Mouse (Mus musculus): ENCODE data around the gene Celsr3. TPM values are rescaled to one million over a fixed set of nuclear protein-coding genes. Genes with fewer than 3 reads are reported as not detected.

Celsr3 gene
- polyA plus RNA-seq, 1 experiment from 2014 or later, result 17.7 TPM

DNA sequence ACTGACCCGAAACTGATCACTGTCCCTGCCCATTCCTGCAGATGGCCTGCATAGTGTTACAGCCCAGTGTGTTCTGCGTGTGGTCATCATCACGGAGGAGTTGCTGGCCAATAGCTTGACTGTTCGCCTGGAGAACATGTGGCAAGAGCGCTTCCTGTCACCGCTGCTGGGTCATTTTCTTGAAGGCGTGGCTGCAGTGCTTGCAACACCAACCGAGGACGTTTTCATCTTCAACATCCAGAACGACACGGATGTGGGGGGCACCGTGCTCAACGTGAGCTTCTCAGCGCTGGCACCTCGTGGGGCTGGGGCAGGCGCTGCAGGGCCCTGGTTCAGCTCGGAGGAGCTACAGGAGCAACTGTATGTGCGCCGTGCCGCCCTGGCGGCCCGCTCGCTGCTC lies 5.5 kb downstream of the Celsr3 start:
- 8% methylated on average over 23 of the region's 23 CpGs for WGBS
- peak overlapping the region; percentile 54 for H3K9ac ChIP-seq (replicated peaks)
- ATAC-seq, result peak; percentile 1; the same call in 1 of the 2 replicates

DNA sequence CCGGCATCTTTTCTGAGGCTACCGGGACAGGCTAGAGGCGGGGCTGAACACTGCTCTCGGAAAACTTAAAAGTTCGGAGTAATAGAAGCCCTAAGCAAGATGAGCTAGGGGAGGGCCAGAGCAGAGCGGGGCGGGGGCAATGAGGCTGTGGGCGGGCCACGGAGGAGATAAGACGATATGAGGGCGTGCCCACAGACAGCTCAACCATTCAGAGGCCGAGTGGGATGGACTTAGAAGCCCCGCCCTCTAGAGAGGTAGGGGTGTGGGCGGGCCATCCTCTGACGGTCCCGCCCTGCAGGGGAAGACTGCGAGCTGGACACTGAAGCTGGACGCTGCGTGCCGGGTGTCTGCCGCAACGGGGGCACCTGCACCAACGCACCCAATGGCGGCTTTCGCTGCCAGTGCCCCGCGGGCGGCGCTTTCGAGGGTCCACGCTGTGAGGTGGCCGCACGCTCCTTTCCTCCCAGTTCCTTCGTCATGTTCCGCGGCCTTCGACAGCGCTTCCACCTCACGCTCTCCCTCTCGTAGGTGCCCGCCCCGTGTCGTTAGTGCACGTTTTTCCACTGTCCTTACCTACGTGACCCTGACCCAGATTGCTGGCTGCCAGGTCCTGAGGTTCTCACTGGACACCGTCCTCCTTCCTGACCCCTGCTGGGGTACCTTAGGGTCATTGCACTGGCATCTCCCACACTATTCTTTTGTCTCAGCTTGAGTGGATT lies 6.4 kb downstream of the Celsr3 start:
- Histone ChIP-seq H3K4me3 (replicated peaks) (peak overlapping the region; percentile 40), H3K4me2 (replicated peaks) (peak overlapping the region; percentile 59), H3K9ac (replicated peaks) (peak overlapping the region; percentile 54), H3K27me3 (peaks cover 57% of the 10 kb centered on the region), H3K9me3 (no peaks in the 10 kb centered on the region), H3K4me1 (replicated peaks) (peaks cover 51% of the 10 kb centered on the region), H3K36me3 (peaks cover 99% of the 10 kb centered on the region), H3K27ac (no peak overlapping the region)
- ATAC-seq, result peak; percentile 91
- WGBS, result 5% methylated on average over 46 of the region's 46 CpGs

More for the DNA sequence above, 5.5 kb downstream of the Celsr3 start:
- peaks cover 61% of the 10 kb centered on the region for H3K27me3 ChIP-seq
- H3K27ac ChIP-seq, result no peak overlapping the region
- H3K4me3 ChIP-seq (replicated peaks), result peak overlapping the region; percentile 40
- peak overlapping the region; percentile 59 for H3K4me2 ChIP-seq (replicated peaks)
- H3K4me1 ChIP-seq (replicated peaks), result peaks cover 60% of the 10 kb centered on the region
- H3K9me3 ChIP-seq, result no peaks in the 10 kb centered on the region
- H3K36me3 ChIP-seq, result peaks cover 93% of the 10 kb centered on the region

DNA sequence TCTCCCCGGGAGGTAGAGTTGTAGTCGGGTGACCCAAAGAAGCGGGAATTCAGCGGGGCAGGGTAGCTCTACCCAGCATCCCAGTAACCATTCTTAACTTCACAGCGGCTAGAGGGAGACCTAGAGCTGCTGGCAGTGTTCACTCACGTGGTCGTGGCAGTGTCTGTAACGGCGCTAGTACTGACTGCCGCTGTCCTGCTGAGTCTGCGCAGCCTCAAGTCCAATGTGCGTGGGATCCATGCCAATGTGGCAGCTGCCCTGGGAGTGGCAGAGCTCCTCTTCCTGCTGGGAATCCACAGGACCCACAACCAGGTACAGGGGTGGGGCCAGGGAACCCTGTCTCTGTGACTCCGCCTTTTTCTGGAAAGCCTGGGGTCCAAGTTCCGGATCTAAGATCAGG lies 16.9 kb downstream of the Celsr3 start:
- no peak for ATAC-seq
- 17% methylated on average over 14 of the region's 14 CpGs for WGBS
- Histone ChIP-seq H3K9me3 (no peaks in the 10 kb centered on the region), H3K4me1 (replicated peaks) (no peaks in the 10 kb centered on the region), H3K36me3 (peaks cover 99% of the 10 kb centered on the region), H3K4me2 (replicated peaks) (no peak overlapping the region), H3K27me3 (peaks cover 3% of the 10 kb centered on the region; the same call in 1 of the 2 replicates), H3K27ac (no peak overlapping the region), H3K4me3 (replicated peaks) (no peak overlapping the region), H3K9ac (replicated peaks) (no peak overlapping the region)

DNA sequence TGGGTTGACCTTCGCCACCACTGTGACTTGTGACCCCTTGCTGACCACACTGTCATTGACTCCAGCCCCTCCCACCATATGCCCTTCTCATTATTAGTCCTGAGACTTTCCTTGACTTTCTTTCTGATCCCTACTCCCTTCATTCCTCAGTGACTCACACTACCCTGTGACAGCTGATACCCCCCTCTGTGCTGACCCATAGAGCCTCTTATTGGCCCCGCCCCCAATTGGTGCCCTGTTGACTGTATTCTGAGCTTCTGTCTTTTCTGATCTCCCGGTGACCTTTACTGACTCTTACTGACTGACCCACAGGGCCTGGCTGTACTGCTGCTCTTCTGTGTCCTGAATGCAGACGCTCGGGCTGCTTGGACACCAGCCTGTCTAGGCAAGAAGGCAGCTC lies 19.3 kb downstream of the Celsr3 start:
- Histone ChIP-seq H3K27me3 (peaks cover 3% of the 10 kb centered on the region; the same call in 1 of the 2 replicates), H3K4me2 (replicated peaks) (no peak overlapping the region), H3K27ac (no peak overlapping the region), H3K4me3 (replicated peaks) (no peak overlapping the region), H3K9me3 (no peaks in the 10 kb centered on the region), H3K9ac (replicated peaks) (no peak overlapping the region), H3K36me3 (peaks cover 98% of the 10 kb centered on the region), H3K4me1 (replicated peaks) (no peaks in the 10 kb centered on the region)
- 79% methylated on average over 5 of the region's 5 CpGs for WGBS
- ATAC-seq, result no peak

DNA sequence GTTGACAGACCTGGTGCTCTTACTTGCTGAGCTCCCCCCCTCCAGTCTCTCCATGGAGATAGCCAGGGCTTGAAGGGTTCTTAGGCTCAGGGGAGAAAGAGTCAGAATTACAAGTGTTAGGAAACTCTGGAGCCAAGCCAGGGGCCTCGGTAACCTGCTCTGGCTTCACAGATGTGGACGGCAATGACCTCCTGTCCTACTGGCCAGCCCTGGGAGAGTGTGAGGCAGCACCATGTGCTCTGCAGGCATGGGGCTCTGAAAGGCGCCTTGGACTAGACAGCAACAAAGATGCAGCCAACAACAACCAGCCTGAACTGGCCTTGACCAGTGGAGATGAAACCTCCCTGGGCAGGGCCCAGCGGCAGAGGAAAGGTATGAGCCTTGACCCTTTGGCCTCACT lies 21.3 kb downstream of the Celsr3 start:
- 92% methylated on average over 4 of the region's 4 CpGs for WGBS
- H3K9ac ChIP-seq (replicated peaks), result no peak overlapping the region
- H3K4me2 ChIP-seq (replicated peaks), result no peak overlapping the region
- H3K9me3 ChIP-seq, result no peaks in the 10 kb centered on the region
- no peak overlapping the region for H3K27ac ChIP-seq
- peaks cover 92% of the 10 kb centered on the region for H3K36me3 ChIP-seq
- no peak for ATAC-seq
- no peaks in the 10 kb centered on the region for H3K4me1 ChIP-seq (replicated peaks)
- H3K27me3 ChIP-seq, result no peaks in the 10 kb centered on the region
- H3K4me3 ChIP-seq (replicated peaks), result no peak overlapping the region

DNA sequence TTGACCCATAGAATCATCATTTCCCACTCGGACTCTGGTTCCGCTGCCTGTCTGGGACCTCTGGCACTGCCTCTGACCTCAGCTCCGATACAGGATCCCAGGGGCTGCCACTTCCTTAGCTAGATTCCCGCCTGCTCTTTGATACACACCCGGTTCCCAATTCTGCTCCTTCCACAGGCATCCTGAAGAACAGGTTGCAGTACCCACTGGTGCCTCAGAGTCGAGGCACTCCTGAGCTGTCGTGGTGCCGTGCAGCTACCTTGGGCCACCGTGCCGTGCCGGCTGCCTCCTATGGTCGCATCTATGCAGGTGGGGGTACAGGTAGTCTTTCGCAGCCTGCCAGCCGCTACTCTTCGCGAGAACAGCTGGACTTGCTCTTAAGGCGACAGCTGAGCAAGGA lies 22.3 kb downstream of the Celsr3 start:
- peaks cover 88% of the 10 kb centered on the region for H3K36me3 ChIP-seq
- no peak overlapping the region for H3K4me2 ChIP-seq (replicated peaks)
- no peak overlapping the region for H3K9ac ChIP-seq (replicated peaks)
- no peak overlapping the region for H3K4me3 ChIP-seq (replicated peaks)
- no peak for ATAC-seq
- no peaks in the 10 kb centered on the region for H3K9me3 ChIP-seq
- H3K27ac ChIP-seq, result no peak overlapping the region
- 86% methylated on average over 17 of the region's 17 CpGs for WGBS
- H3K27me3 ChIP-seq, result no peaks in the 10 kb centered on the region
- peaks cover 2% of the 10 kb centered on the region for H3K4me1 ChIP-seq (replicated peaks)

DNA sequence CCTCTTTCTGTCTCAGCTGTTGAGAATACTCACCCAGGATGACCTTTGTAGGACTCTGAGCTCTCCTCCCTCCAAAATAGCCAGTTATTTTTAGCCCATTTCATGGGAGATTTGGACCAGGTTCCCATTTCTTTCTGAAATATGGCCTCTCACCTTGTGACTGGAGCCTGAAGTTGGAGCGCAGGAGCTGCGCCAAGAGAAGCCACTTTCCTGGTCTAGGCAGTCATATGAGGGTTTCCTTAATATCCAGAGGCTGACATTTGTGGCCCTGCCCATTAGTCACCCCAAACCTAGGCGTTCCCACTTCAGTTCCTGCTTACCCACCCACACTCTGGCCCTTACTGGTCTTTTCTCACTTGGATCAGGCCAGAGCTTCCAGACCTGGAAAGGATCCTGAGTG lies 26.9 kb downstream of the Celsr3 start, which contains the start of gene Slc26a6:
TSS of gene Slc26a6 (plus strand) at position 308 of the 400 bp plus-strand sequence.
- H3K4me3 ChIP-seq (replicated peaks), result peak within 1 kb of the TSS; percentile 71
- no peaks in the 10 kb centered on the region for H3K27me3 ChIP-seq
- peak within 1 kb of the TSS; percentile 89 for H3K4me2 ChIP-seq (replicated peaks)
- H3K4me1 ChIP-seq (replicated peaks), result peaks cover 13% of the 10 kb centered on the region
- ATAC-seq, result no peak
- peak within 1 kb of the TSS; percentile 80 for H3K9ac ChIP-seq (replicated peaks)
- no peaks in the 10 kb centered on the region for H3K9me3 ChIP-seq
- WGBS, result 88% methylated on average over 3 of the region's 3 CpGs
- H3K27ac ChIP-seq, result peak within 1 kb of the TSS; percentile 79
- peaks cover 65% of the 10 kb centered on the region for H3K36me3 ChIP-seq

DNA sequence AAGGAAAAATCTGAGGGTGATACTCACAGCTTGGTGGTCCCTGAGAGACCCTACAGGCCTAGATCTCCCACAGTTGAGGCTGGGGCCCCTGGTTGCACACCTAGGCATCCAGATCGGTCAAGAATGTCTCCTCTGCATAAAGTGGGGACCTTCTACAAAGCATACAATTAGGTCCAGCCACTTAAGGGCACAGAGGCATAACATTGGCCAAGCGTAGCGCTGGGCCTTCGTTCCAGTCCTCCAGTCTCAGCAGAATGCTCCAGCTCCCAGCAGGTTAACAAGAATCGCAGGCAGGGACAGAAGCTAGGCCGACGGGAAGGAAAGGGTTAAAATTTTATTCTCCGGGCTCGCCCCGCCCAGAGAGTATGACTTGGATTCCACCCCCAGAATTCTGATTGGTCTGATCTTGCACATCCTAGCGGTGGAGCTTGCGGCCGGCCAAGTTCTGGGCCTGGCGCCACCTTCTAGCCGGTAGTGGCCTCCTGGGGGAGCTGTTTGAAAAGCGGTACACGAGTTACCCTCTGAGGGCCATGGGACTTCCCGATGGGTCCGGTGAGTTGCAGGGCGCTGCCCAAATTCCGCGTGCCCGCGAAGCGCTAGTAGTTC lies 27.6 kb downstream of the Celsr3 start:
- H3K9ac ChIP-seq (replicated peaks), result peak overlapping the region; percentile 80
- H3K27ac ChIP-seq, result peak overlapping the region; percentile 79
- H3K4me1 ChIP-seq (replicated peaks), result peaks cover 13% of the 10 kb centered on the region
- ATAC-seq, result peak; percentile 87
- H3K27me3 ChIP-seq, result no peaks in the 10 kb centered on the region
- H3K9me3 ChIP-seq, result no peaks in the 10 kb centered on the region
- H3K4me3 ChIP-seq (replicated peaks), result peak overlapping the region; percentile 71
- 2% methylated on average over 25 of the region's 25 CpGs for WGBS
- peaks cover 64% of the 10 kb centered on the region for H3K36me3 ChIP-seq
- peak overlapping the region; percentile 89 for H3K4me2 ChIP-seq (replicated peaks)

DNA sequence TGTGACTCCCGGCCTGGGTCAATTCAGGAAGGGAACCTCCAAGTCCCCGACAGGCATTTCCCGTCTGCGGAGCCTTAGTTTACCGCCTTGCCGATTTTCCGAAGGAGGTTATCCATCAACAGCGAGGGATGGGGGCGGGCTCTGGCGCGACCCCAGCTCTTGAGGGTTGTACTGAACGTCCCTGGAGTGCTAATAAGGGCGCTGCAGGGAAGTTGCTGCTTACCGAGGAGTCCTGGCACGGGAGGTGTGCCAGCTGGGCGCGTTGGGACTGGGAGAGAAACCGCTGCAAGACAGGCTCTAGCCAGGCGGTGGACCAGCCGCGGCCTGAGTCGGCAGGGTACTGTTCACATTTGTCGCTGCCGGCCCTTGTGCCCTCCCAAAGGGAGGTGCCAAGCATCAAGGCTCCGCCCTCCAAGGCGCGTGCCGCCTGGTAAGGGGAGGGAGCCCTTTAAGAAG lies 28.1 kb downstream of the Celsr3 start:
- Histone ChIP-seq H3K4me1 (replicated peaks) (peaks cover 13% of the 10 kb centered on the region), H3K36me3 (peaks cover 64% of the 10 kb centered on the region)
- peak; percentile 87 for ATAC-seq

DNA sequence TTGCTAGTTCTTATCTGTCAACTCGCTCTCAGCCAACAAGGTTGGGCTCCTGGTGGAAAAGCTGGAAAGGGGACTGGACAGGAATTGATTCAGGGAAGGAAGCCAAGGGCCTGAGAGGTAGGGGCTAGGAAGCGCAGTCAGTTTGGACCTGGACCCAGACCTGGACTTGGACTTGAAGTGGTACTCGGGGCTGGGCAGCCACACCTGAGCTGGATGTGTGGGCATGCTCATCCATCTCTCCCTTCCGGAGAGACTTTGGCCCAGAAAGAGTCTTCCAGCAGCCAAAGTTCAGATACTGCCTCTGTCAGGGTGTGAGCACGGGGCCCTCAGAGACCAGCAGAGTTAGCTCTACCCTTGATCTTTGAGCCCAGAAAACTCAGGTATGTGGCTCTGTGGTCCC lies 29.2 kb downstream of the Celsr3 start:
- Histone ChIP-seq H3K9me3 (no peaks in the 10 kb centered on the region), H3K4me2 (replicated peaks) (peak overlapping the region; percentile 89; the same call in 1 of the 2 replicates), H3K27me3 (no peaks in the 10 kb centered on the region), H3K9ac (replicated peaks) (no peak overlapping the region), H3K4me3 (replicated peaks) (no peak overlapping the region), H3K36me3 (peaks cover 65% of the 10 kb centered on the region), H3K4me1 (replicated peaks) (peaks cover 13% of the 10 kb centered on the region), H3K27ac (no peak overlapping the region)
- WGBS, result 62% methylated on average over 5 of the region's 5 CpGs
- no peak for ATAC-seq

More for the DNA sequence above, 28.1 kb downstream of the Celsr3 start:
- Histone ChIP-seq H3K4me3 (replicated peaks) (peak overlapping the region; percentile 71), H3K9me3 (no peaks in the 10 kb centered on the region), H3K27ac (peak overlapping the region; percentile 79), H3K27me3 (no peaks in the 10 kb centered on the region), H3K9ac (replicated peaks) (peak overlapping the region; percentile 80), H3K4me2 (replicated peaks) (peak overlapping the region; percentile 89)
- WGBS, result under 1% methylated on average over 28 of the region's 28 CpGs

DNA sequence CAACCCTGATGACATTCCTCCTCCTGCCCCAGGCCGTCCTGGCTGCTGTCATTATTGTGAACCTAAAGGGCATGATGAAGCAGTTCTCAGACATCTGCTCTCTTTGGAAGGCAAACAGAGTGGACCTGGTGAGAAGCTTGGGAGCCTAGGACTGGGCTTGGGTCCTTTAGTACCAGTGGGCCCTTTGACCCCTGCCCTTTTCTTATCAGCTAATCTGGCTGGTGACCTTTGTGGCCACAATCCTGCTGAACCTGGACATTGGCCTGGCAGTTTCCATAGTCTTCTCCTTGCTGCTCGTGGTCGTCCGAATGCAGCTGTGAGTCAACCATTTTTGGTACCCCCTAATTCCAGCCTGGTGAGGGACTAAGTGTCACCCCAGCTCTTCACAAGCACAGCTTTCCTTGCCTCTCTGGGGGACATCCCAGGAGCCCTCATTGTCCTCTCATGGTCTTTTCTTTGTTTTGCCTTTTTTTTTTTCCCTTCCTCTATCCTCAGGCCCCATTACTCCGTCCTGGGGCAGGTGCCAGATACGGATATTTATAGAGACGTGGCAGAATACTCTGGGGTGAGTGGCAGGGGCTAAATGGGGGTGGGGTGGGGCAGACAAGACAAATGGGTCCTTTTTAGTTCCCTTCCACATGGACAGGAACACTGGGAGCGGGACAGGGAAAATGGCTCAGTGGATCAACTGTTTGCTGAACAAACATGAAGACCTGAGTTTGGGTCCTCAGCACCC lies 32.8 kb downstream of the Celsr3 start:
- H3K9me3 ChIP-seq, result no peaks in the 10 kb centered on the region
- WGBS, result 81% methylated on average over 8 of the region's 8 CpGs
- H3K27ac ChIP-seq, result no peak overlapping the region
- H3K9ac ChIP-seq (replicated peaks), result no peak overlapping the region
- peaks cover 8% of the 10 kb centered on the region for H3K4me1 ChIP-seq (replicated peaks)
- H3K4me2 ChIP-seq (replicated peaks), result no peak overlapping the region
- no peak overlapping the region for H3K4me3 ChIP-seq (replicated peaks)
- no peak for ATAC-seq
- H3K36me3 ChIP-seq, result peaks cover 61% of the 10 kb centered on the region
- H3K27me3 ChIP-seq, result no peaks in the 10 kb centered on the region
